Mouse (Mus musculus) midbrain, postnatal 0 days (tissue): ENCODE results near the gene Prpf8. TPM values are rescaled to one million over a fixed set of nuclear protein-coding genes. Genes with fewer than 3 reads are reported as not detected.
A peak's percentile ranks its signal among the peaks of the same experiment; 100 is the strongest.

ENCODE experiments used
- ATAC-seq: fragments of 200-750 bp; cut with Nextera tagmentation; 2 replicates; pipeline ENCODE4 v1.8.0; 2017; ENCODE audit warnings: moderate number of reproducible peaks, mild to moderate bottlenecking, moderate TSS enrichment, moderate library complexity; ENCODE audit not compliant: low FRiP score
- DNase-seq: peaks from one replicate; pipeline ENCODE4 v3.0.0-alpha.2; 2015; ENCODE audit warnings: low spot score
- H3K27ac ChIP-seq: fragments of 300-500 bp; sonication (generic); 2 replicates; pipeline ENCODE4 v1.5.1; 2014; ENCODE audit warnings: low read depth, mild to moderate bottlenecking, low read length, mixed read lengths
- H3K27me3 ChIP-seq: fragments of 300-500 bp; sonication (generic); 2 replicates; pipeline ENCODE4 v1.6.1; 2014; ENCODE audit warnings: low read length, control low read depth, mixed read lengths; ENCODE audit not compliant: insufficient read depth
- H3K36me3 ChIP-seq: fragments of 300-500 bp; sonication (generic); 2 replicates; pipeline ENCODE4 v1.6.1; 2014; ENCODE audit warnings: low read length, control low read depth, mixed read lengths; ENCODE audit not compliant: insufficient read depth
- H3K4me1 ChIP-seq: fragments of 300-500 bp; sonication (generic); 2 replicates; pipeline ENCODE4 v1.6.1; 2014; ENCODE audit warnings: mild to moderate bottlenecking, control low read depth, antibody characterized with exemption, low read length, mixed read lengths; ENCODE audit not compliant: insufficient read depth
- H3K4me2 ChIP-seq: fragments of 300-500 bp; sonication (generic); 2 replicates; pipeline ENCODE4 v1.6.1; 2014; ENCODE audit warnings: low read depth, mild to moderate bottlenecking, low read length, mixed read lengths; ENCODE audit not compliant: poor library complexity, severe bottlenecking
- H3K4me3 ChIP-seq: fragments of 300-500 bp; sonication (generic); 2 replicates; pipeline ENCODE4 v1.5.1; 2014; ENCODE audit warnings: low read depth, mild to moderate bottlenecking, low read length, moderate library complexity
- H3K9ac ChIP-seq: fragments of 300-500 bp; sonication (generic); replicated peaks from 2 replicates; pipeline ENCODE4 v1.6.1; 2014; ENCODE audit warnings: mild to moderate bottlenecking, low read length, moderate library complexity, mixed read lengths; ENCODE audit not compliant: poor library complexity, severe bottlenecking
- H3K9me3 ChIP-seq: fragments of 300-500 bp; sonication (generic); 2 replicates; pipeline ENCODE4 v1.6.1; 2016; ENCODE audit warnings: low read length, control low read depth
- CTCF ChIP-seq: IDR thresholded peaks from 2 replicates; pipeline ENCODE4 v1.5.1; 2016; ENCODE audit warnings: antibody characterized with exemption, mild to moderate bottlenecking
- WGBS: fragments of 180-500 bp; shearing (Covaris S2); extraction: QIAGEN DNeasy Blood & Tissue Kit; methylation state at CpG from one replicate; pipeline ENCODE4 v1.1.7; 2014; 5-methylcytosine and 5-hydroxymethylcytosine counted together
- polyA plus RNA-seq: library from polyadenylated mRNA; unstranded; fragments of >200 nt; fragmentation: Nextera tagmentation; extraction: Ambion mirVana; gene quantifications from 2 replicates; pipeline ENCODE4 v1.2.1, GENCODE M21; 2015
- total RNA-seq: library from RNA; depleted of rRNA; stranded (reverse); fragments of >200 nt; gene quantifications from 2 replicates; pipeline ENCODE4 v1.2.3, GENCODE M21; 2014

The Prpf8 gene
- total and polyA plus RNA-seq, 2 experiments from 2014 or later, result 27.6 to 121 TPM

DNA sequence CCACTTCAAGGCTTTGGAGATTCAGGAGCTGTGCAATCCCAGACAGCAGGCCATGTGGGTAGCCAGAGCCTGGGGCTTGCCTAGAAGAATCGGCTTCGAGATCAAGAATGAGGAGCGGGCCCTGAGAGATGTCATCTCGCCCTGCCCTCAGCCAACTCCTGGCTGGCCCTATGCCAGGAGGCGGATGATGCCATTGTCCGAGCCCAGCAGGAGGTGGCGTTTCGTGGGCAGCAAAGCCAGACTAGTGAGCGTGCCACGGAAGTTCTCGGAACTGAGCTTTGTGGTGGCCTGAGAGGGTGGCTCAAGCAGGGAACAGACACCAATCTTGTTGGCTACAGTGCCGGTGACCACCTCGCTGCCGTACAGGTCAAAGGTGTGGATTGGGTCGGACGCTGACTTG, 45.0 kb upstream of the Prpf8 start:
- Histone ChIP-seq H3K4me2 (no peak overlapping the region), H3K9me3 (no peaks in the 10 kb centered on the region), H3K36me3 (peaks cover 35% of the 10 kb centered on the region), H3K4me1 (no peaks in the 10 kb centered on the region), H3K27me3 (no peaks in the 10 kb centered on the region), H3K4me3 (no peak overlapping the region), H3K9ac (no peak overlapping the region), H3K27ac (no peak overlapping the region)
- TF ChIP-seq CTCF, result no peak
- DNase-seq, result no peak
- no peak for ATAC-seq
- WGBS, result 51% methylated on average over 16 of the region's 16 CpGs

GRCm38 (mm10) chr11:75443711-75444110, 42.9 kb upstream of the Prpf8 start:
- no peak for ATAC-seq
- peaks cover 53% of the 10 kb centered on the region for H3K36me3 ChIP-seq
- no peak overlapping the region for H3K4me3 ChIP-seq
- 57% methylated on average over 8 of the region's 8 CpGs for WGBS
- no peaks in the 10 kb centered on the region for H3K9me3 ChIP-seq
- H3K27me3 ChIP-seq, result no peaks in the 10 kb centered on the region
- no peak overlapping the region for H3K27ac ChIP-seq
- no peak for TF ChIP-seq CTCF
- H3K4me1 ChIP-seq, result no peaks in the 10 kb centered on the region
- 0 out of 2 replicates have a peak overlapping the region, but pooled peaks have one; percentile 19 for H3K9ac ChIP-seq
- no peak overlapping the region for H3K4me2 ChIP-seq
- no peak for DNase-seq

DNA sequence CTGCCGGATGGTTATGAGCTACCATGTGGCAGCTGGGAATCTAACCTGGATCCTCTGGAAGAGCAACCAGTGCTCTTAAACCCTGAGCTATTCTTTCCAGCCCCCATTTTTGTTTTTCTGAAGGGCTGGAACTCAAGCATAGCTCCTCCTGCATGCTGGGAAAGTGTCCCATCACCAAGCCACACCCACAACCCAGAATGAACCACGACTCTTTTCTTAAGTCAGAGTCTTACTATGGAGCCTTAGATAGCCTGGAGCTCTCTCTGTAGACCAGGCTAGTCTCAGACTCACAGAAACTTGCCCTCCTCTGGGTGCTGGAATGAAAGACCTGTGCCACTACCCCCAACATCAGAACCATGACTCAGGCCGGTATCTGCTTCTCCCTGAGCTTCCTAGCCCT, 38.0 kb upstream of the Prpf8 start:
- Histone ChIP-seq H3K36me3 (peaks cover 44% of the 10 kb centered on the region), H3K27me3 (no peaks in the 10 kb centered on the region), H3K9ac (no peak overlapping the region), H3K9me3 (no peaks in the 10 kb centered on the region), H3K4me2 (no peak overlapping the region), H3K4me3 (no peak overlapping the region), H3K4me1 (peaks cover 3% of the 10 kb centered on the region; the same call in 1 of the 2 replicates), H3K27ac (no peak overlapping the region)
- no peak for ATAC-seq
- no peak for TF ChIP-seq CTCF
- no peak for DNase-seq
- 81% methylated on average over 3 of the region's 3 CpGs for WGBS

DNA sequence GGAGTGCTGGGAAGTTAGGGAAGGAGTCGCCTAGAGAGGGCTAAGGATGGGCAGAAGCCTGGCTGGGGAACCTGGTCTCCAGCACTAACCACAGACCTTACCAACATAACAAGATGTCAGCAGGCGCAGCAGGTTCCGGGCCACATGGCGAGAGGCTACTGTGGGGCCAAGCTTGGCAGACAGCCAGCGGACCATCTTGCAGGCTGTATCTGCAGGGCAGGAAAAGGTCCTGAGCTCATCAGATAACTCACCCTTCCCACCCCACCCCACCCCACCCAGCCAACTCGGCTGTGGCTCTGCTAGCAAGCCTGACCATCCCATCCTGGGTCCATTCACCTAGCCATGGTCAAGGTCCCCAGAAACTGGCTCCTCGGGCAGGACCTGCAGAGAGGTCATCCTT, 36.9 kb upstream of the Prpf8 start:
- 87% methylated on average over 7 of the region's 7 CpGs for WGBS
- Histone ChIP-seq H3K4me2 (no peak overlapping the region), H3K27ac (no peak overlapping the region), H3K27me3 (no peaks in the 10 kb centered on the region), H3K9me3 (no peaks in the 10 kb centered on the region), H3K9ac (no peak overlapping the region), H3K4me1 (peaks cover 8% of the 10 kb centered on the region; the same call in 1 of the 2 replicates), H3K36me3 (peaks cover 34% of the 10 kb centered on the region), H3K4me3 (no peak overlapping the region)
- no peak for DNase-seq
- no peak for TF ChIP-seq CTCF
- no peak for ATAC-seq

GRCm38 (mm10) chr11:75450304-75450908, 36.2 kb upstream of the Prpf8 start:
- Histone ChIP-seq H3K9me3 (no peaks in the 10 kb centered on the region), H3K4me1 (peaks cover 13% of the 10 kb centered on the region; the same call in 1 of the 2 replicates), H3K4me2 (no peak overlapping the region), H3K36me3 (peaks cover 30% of the 10 kb centered on the region), H3K9ac (no peak overlapping the region), H3K27ac (no peak overlapping the region), H3K4me3 (no peak overlapping the region), H3K27me3 (no peaks in the 10 kb centered on the region)
- ATAC-seq (no peak), DNase-seq (no peak)
- no peak for TF ChIP-seq CTCF
- 87% methylated on average over 8 of the region's 8 CpGs for WGBS

DNA sequence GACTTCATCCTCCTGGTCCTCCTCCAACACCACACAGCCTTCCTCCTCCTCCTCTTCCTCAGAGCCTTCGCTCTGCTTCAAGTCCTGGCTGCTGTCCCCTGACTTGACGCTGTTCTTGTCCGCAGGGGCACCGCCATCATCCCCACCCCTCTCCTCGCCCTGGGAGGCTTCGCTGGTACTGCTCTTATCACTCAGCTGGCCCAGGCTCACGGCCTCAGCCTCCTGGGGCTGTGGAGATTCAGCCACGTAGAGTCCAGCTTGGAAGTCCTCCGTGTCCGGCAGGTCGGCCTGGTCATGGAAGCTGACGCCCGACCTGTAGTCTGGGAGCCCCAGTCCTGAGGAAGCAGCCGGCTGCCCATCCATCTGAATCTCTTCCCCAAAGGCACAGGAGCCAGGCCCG, 35.7 kb upstream of the Prpf8 start:
- ATAC-seq, result no peak
- 88% methylated on average over 15 of the region's 15 CpGs for WGBS

More for the DNA sequence above, 35.7 kb upstream of the Prpf8 start:
- Histone ChIP-seq H3K27ac (no peak overlapping the region), H3K4me3 (no peak overlapping the region), H3K4me2 (no peak overlapping the region), H3K36me3 (peaks cover 27% of the 10 kb centered on the region), H3K4me1 (peaks cover 13% of the 10 kb centered on the region; the same call in 1 of the 2 replicates), H3K27me3 (no peaks in the 10 kb centered on the region), H3K9ac (no peak overlapping the region), H3K9me3 (no peaks in the 10 kb centered on the region)
- DNase-seq, result no peak
- no peak for TF ChIP-seq CTCF
